Mouse (Mus musculus) thymus, postnatal 36 days (tissue): Measurements from ENCODE around the gene Aagab.

ENCODE experiments used
- DNase-seq, 2 experiments: peaks; one replicate each; pipeline ENCODE4 v3.0.0; 2022; ENCODE audit warnings: mixed read lengths in 2 of 2

Aagab gene

GRCm38 (mm10) chr9:63677621-63678020 lies 75.2 kb downstream of the Aagab start:
- DNase-seq: no peak

GRCm38 (mm10) chr9:63678076-63678475 lies 75.6 kb downstream of the Aagab start:
- no peak for DNase-seq

- DNase-seq: no peak
Measured at GRCm38 (mm10) chr9:63682301-63682700, 79.8 kb downstream of the Aagab start.

GRCm38 (mm10) chr9:63682943-63683342 lies 80.5 kb downstream of the Aagab start:
- no peak for DNase-seq

- no peak for DNase-seq
Measured at GRCm38 (mm10) chr9:63684277-63684676, 81.8 kb downstream of the Aagab start.

GRCm38 (mm10) chr9:63685352-63685751 lies 82.9 kb downstream of the Aagab start:
- no peak for DNase-seq

- DNase-seq: no peak
Measured at GRCm38 (mm10) chr9:63687413-63688015, 85.1 kb downstream of the Aagab start.

- no peak for DNase-seq
Measured at GRCm38 (mm10) chr9:63690511-63690910, 88.1 kb downstream of the Aagab start.

GRCm38 (mm10) chr9:63691960-63692359 lies 89.5 kb downstream of the Aagab start:
- DNase-seq: no peak
